In genomic region chr3:137415451-137416086, GRCm38 (mm10) we compare ENCODE assay signal across 9 mouse cellular contexts.
DNase-seq lines count a peak whose midpoint lies in the region; ATAC-seq lines count a peak whose summit lies in the region.
"Had no signal": no experiment of that assay in that cellular context is flagged by ENCODE, and none has a peak within 500 bp of the region (broad histone marks: within the 10 kb centered on the region; RNA-seq: fewer than 3 reads in every experiment).

No protein-coding gene starts in this region.

- DNase-seq in hindbrain, embryonic 10.5 days (ENCODE audit: low spot score), result no peak
- peak; percentile 51 for DNase-seq in cerebellum, adult 8-10 months
- peak; percentile 79 to 94 for DNase-seq in layer of hippocampus, adult 18-20 months (ENCODE audit: low spot score in 2 of 2)
- DNase-seq in ovary, postnatal 36 days (ENCODE audit: low spot score), result peak; percentile 12
- DNase-seq in kidney, adult 9 months, result no peak
- no peak for DNase-seq in adrenal gland, adult 8-10 months
- DNase-seq in heart, adult 8-10 months (ENCODE audit: low spot score), result no peak
- DNase-seq: heart, adult 2 months had no signal

- H3K27ac ChIP-seq in hindbrain, embryonic 15.5 days (replicated peaks), result no peak overlapping the region
- no peak overlapping the region for H3K27ac ChIP-seq in hindbrain, embryonic 10.5 days
- H3K27ac ChIP-seq: heart, adult 2 months had no signal

- H3K27me3 ChIP-seq in hindbrain, embryonic 15.5 days, result no peaks in the 10 kb centered on the region
- H3K27me3 ChIP-seq in hindbrain, embryonic 10.5 days (ENCODE audit: insufficient read depth, poor library complexity, severe bottlenecking), result no peaks in the 10 kb centered on the region

- H3K4me2 ChIP-seq in hindbrain, embryonic 15.5 days, result no peak overlapping the region

- H3K36me3 ChIP-seq in hindbrain, embryonic 15.5 days, result no peaks in the 10 kb centered on the region
- no peaks in the 10 kb centered on the region for H3K36me3 ChIP-seq in hindbrain, embryonic 10.5 days

- peak; percentile 69 for ATAC-seq in hindbrain, embryonic 15.5 days (ENCODE audit: low FRiP score, low read depth)

- H3K9me3 ChIP-seq in hindbrain, embryonic 15.5 days, result no peaks in the 10 kb centered on the region
- no peaks in the 10 kb centered on the region for H3K9me3 ChIP-seq in hindbrain, embryonic 10.5 days

- no peak overlapping the region for H3K9ac ChIP-seq in hindbrain, embryonic 15.5 days

- WGBS in hindbrain, embryonic 15.5 days, result 52% methylated on average over 5 of the region's 5 CpGs
- 75% methylated on average over 5 of the region's 5 CpGs for WGBS in hindbrain, embryonic 10.5 days

- no peak overlapping the region for H3K4me3 ChIP-seq in hindbrain, embryonic 15.5 days
- H3K4me3 ChIP-seq in hindbrain, embryonic 10.5 days, result no peak overlapping the region
- H3K4me3 ChIP-seq: heart, adult 2 months had no signal

- peaks cover 6% of the 10 kb centered on the region for H3K4me1 ChIP-seq in hindbrain, embryonic 15.5 days (replicated peaks)
- no peaks in the 10 kb centered on the region for H3K4me1 ChIP-seq in hindbrain, embryonic 10.5 days (replicated peaks)

Comparison
In these comparisons a context has a peak if more than half of its experiments do, and no peak if none do; other contexts are left out.
1. DNase-seq: peak in cerebellum, adult 8-10 months (single experiment), layer of hippocampus, adult 18-20 months (2 of 2) and ovary, postnatal 36 days (single experiment); none in hindbrain, embryonic 10.5 days (single experiment), kidney, adult 9 months (single experiment), adrenal gland, adult 8-10 months (single experiment) and heart, adult 8-10 months (single experiment).